ENCODE assay signal across 10 mouse cellular contexts in the genomic region with DNA sequence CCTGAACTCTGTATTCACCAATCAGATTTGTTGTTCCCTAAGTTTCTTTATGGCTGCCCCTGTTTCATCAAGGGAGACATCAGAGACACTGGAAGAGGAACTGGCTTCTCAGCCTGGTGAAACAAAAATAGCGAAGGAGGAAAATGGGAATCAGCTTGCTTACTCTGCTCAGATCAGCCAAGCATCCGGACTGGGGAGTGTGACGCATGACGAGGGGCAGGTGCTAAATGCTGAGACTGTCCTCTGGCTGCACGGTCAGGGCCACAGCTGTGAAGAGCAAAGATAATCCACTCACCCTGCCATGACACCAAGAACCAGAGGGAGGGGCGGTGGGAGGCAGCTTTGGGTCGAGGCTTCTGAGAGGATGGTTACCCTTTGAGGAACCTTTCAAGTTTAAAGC.
DNase-seq lines count a peak whose midpoint lies in the region; ATAC-seq lines count a peak whose summit lies in the region.
"Had no signal": no experiment of that assay in that cellular context is flagged by ENCODE, and none has a peak within 500 bp of the region (broad histone marks: within the 10 kb centered on the region; RNA-seq: fewer than 3 reads in every experiment).

No protein-coding gene starts in this region.

- ATAC-seq in intestine, embryonic 14.5 days (replicated peaks; ENCODE audit: low FRiP score, low TSS enrichment, low read depth): 0 out of 2 replicates have a peak, but pooled peaks have one; percentile 43
- no peak; the same call in 1 of the 2 replicates for ATAC-seq in intestine, embryonic 16.5 days
- no peak for ATAC-seq in neural tube, embryonic 13.5 days (ENCODE audit: low read depth)
- no peak; the same call in 1 of the 2 replicates for ATAC-seq in heart, embryonic 16.5 days (replicated peaks; ENCODE audit: extremely low read depth, insufficient read depth, low FRiP score)
- ATAC-seq in stomach, embryonic 16.5 days (ENCODE audit: insufficient read depth, low FRiP score): peak; percentile 57; the same call in 1 of the 2 replicates

- no peak overlapping the region for H3K27ac ChIP-seq in intestine, embryonic 14.5 days (ENCODE audit: low read depth)
- no peak overlapping the region for H3K27ac ChIP-seq in intestine, embryonic 16.5 days (ENCODE audit: low read length)
- H3K27ac ChIP-seq in neural tube, embryonic 13.5 days (replicated peaks): peak overlapping the region; percentile 23; the same call in 1 of the 2 replicates
- H3K27ac ChIP-seq in heart, embryonic 16.5 days (ENCODE audit: low read length): peak overlapping the region; percentile 11; the same call in 1 of the 2 replicates
- H3K27ac ChIP-seq in stomach, embryonic 16.5 days (ENCODE audit: low read length): no peak overlapping the region
- H3K27ac ChIP-seq: hindbrain, embryonic 15.5 days; midbrain, embryonic 12.5 days had no signal

- H3K27me3 ChIP-seq in intestine, embryonic 14.5 days (replicated peaks; ENCODE audit: control insufficient read depth, insufficient read depth, low read length): no peaks in the 10 kb centered on the region
- no peaks in the 10 kb centered on the region for H3K27me3 ChIP-seq in intestine, embryonic 16.5 days (replicated peaks; ENCODE audit: control insufficient read depth, insufficient read depth, low read length)
- H3K27me3 ChIP-seq in neural tube, embryonic 13.5 days: peaks cover 4% of the 10 kb centered on the region; the same call in 1 of the 2 replicates
- H3K27me3 ChIP-seq in heart, embryonic 16.5 days (ENCODE audit: control insufficient read depth, insufficient read depth, low read length): no peaks in the 10 kb centered on the region
- no peaks in the 10 kb centered on the region; the same call in 1 of the 2 replicates for H3K27me3 ChIP-seq in stomach, embryonic 16.5 days (ENCODE audit: control insufficient read depth, insufficient read depth, low read length)
- H3K27me3 ChIP-seq: hindbrain, embryonic 15.5 days had no signal

- H3K4me1 ChIP-seq in intestine, embryonic 14.5 days (replicated peaks; ENCODE audit: control insufficient read depth, insufficient read depth, low read length): peaks cover 9% of the 10 kb centered on the region; the same call in 1 of the 2 replicates
- H3K4me1 ChIP-seq in intestine, embryonic 16.5 days (ENCODE audit: control insufficient read depth, insufficient read depth, low read length): 0 out of 2 replicates have a peak, but pooled peaks cover 11% of the 10 kb centered on the region
- H3K4me1 ChIP-seq in neural tube, embryonic 13.5 days (replicated peaks): peaks cover 11% of the 10 kb centered on the region; the same call in 1 of the 2 replicates
- peaks cover 33% of the 10 kb centered on the region for H3K4me1 ChIP-seq in heart, embryonic 16.5 days (ENCODE audit: control insufficient read depth, insufficient read depth, low read length)
- H3K4me1 ChIP-seq in stomach, embryonic 16.5 days (ENCODE audit: control insufficient read depth, insufficient read depth, low read length): peaks cover 17% of the 10 kb centered on the region

- no peak for DNase-seq in intestine, embryonic 14.5 days (ENCODE audit: low spot score)
- no peak for DNase-seq in neural tube, embryonic 10.5 days (ENCODE audit: extremely low spot score, low spot score)
- no peak for DNase-seq in cerebellum, postnatal 10 days
- DNase-seq in c-Kit-positive CD71-positive TER-119-positive erythroid progenitor cells, embryonic 14.5 days (ENCODE audit: low spot score): no peak

- 28% methylated on average over 7 of the region's 7 CpGs for WGBS in intestine, embryonic 14.5 days
- 32% methylated on average over 7 of the region's 7 CpGs for WGBS in intestine, embryonic 16.5 days
- 40% methylated on average over 7 of the region's 7 CpGs for WGBS in neural tube, embryonic 13.5 days
- 15% methylated on average over 7 of the region's 7 CpGs for WGBS in heart, embryonic 16.5 days
- WGBS in stomach, embryonic 16.5 days: 31% methylated on average over 7 of the region's 7 CpGs

- H3K4me3 ChIP-seq in intestine, embryonic 14.5 days (ENCODE audit: low read depth, low read length): no peak overlapping the region
- H3K4me3 ChIP-seq in intestine, embryonic 16.5 days (ENCODE audit: low read length): no peak overlapping the region
- no peak overlapping the region for H3K4me3 ChIP-seq in neural tube, embryonic 13.5 days
- H3K4me3 ChIP-seq in heart, embryonic 16.5 days (ENCODE audit: low read length): no peak overlapping the region
- H3K4me3 ChIP-seq in stomach, embryonic 16.5 days (replicated peaks; ENCODE audit: low read length): no peak overlapping the region
- H3K4me3 ChIP-seq: hindbrain, embryonic 15.5 days; midbrain, embryonic 12.5 days had no signal

- no peak overlapping the region for H3K4me2 ChIP-seq in intestine, embryonic 14.5 days (ENCODE audit: low read length)
- no peak overlapping the region for H3K4me2 ChIP-seq in intestine, embryonic 16.5 days (ENCODE audit: low read depth, low read length)
- no peak overlapping the region for H3K4me2 ChIP-seq in neural tube, embryonic 13.5 days
- H3K4me2 ChIP-seq in heart, embryonic 16.5 days (ENCODE audit: low read depth, low read length): no peak overlapping the region
- H3K4me2 ChIP-seq in stomach, embryonic 16.5 days (ENCODE audit: low read depth, low read length): no peak overlapping the region
- H3K4me2 ChIP-seq: hindbrain, embryonic 15.5 days; midbrain, embryonic 12.5 days had no signal

- H3K36me3 ChIP-seq in intestine, embryonic 14.5 days (ENCODE audit: control insufficient read depth, insufficient read depth, low read length): no peaks in the 10 kb centered on the region
- no peaks in the 10 kb centered on the region for H3K36me3 ChIP-seq in intestine, embryonic 16.5 days (ENCODE audit: control insufficient read depth, insufficient read depth, low read length)
- no peaks in the 10 kb centered on the region for H3K36me3 ChIP-seq in neural tube, embryonic 13.5 days
- no peaks in the 10 kb centered on the region for H3K36me3 ChIP-seq in heart, embryonic 16.5 days (ENCODE audit: control insufficient read depth, insufficient read depth)
- H3K36me3 ChIP-seq in stomach, embryonic 16.5 days (ENCODE audit: control insufficient read depth, insufficient read depth, low read length): no peaks in the 10 kb centered on the region
- H3K36me3 ChIP-seq: hindbrain, embryonic 15.5 days; midbrain, embryonic 12.5 days had no signal

- H3K9ac ChIP-seq in intestine, embryonic 14.5 days (ENCODE audit: low read length): no peak overlapping the region
- no peak overlapping the region for H3K9ac ChIP-seq in intestine, embryonic 16.5 days (ENCODE audit: low read depth, low read length)
- no peak overlapping the region for H3K9ac ChIP-seq in neural tube, embryonic 13.5 days
- no peak overlapping the region for H3K9ac ChIP-seq in heart, embryonic 16.5 days (ENCODE audit: low read length)
- H3K9ac ChIP-seq in stomach, embryonic 16.5 days (ENCODE audit: low read length): no peak overlapping the region
- H3K9ac ChIP-seq: hindbrain, embryonic 15.5 days; midbrain, embryonic 12.5 days had no signal

- no peaks in the 10 kb centered on the region for H3K9me3 ChIP-seq in intestine, embryonic 14.5 days (ENCODE audit: control insufficient read depth, low read length)
- H3K9me3 ChIP-seq in intestine, embryonic 16.5 days (ENCODE audit: control insufficient read depth, low read length): no peaks in the 10 kb centered on the region
- no peaks in the 10 kb centered on the region for H3K9me3 ChIP-seq in neural tube, embryonic 13.5 days
- H3K9me3 ChIP-seq in heart, embryonic 16.5 days (replicated peaks; ENCODE audit: control insufficient read depth, low read length): no peaks in the 10 kb centered on the region
- H3K9me3 ChIP-seq in stomach, embryonic 16.5 days (replicated peaks; ENCODE audit: control insufficient read depth, low read length): no peaks in the 10 kb centered on the region
- H3K9me3 ChIP-seq: hindbrain, embryonic 15.5 days; midbrain, embryonic 12.5 days had no signal

Comparison
In these comparisons a context has a peak if more than half of its experiments do, and no peak if none do; other contexts are left out.
1. ATAC-seq: peak in intestine, embryonic 14.5 days (single experiment) and stomach, embryonic 16.5 days (single experiment); none in intestine, embryonic 16.5 days (single experiment), neural tube, embryonic 13.5 days (single experiment) and heart, embryonic 16.5 days (single experiment).
2. H3K27ac ChIP-seq: peak in neural tube, embryonic 13.5 days (single experiment) and heart, embryonic 16.5 days (single experiment); none in intestine, embryonic 14.5 days (single experiment), intestine, embryonic 16.5 days (single experiment) and stomach, embryonic 16.5 days (single experiment).